Mouse (Mus musculus) limb, embryonic 12.5 days (tissue): ENCODE measurements around the gene 4930523C07Rik. TPM values are rescaled to one million over a fixed set of nuclear protein-coding genes. Genes with fewer than 3 reads are reported as not detected.

Source experiments
- ATAC-seq: fragments of 200-750 bp; cut with Nextera tagmentation; 2 replicates; pipeline ENCODE4 v1.8.0; 2017; ENCODE audit warnings: low read depth, moderate TSS enrichment; ENCODE audit not compliant: insufficient number of reproducible peaks, insufficient read depth, low FRiP score, low TSS enrichment
- H3K27ac ChIP-seq: fragments of 300-500 bp; sonication (generic); 2 replicates; pipeline ENCODE4 v1.5.1; 2016; ENCODE audit warnings: mild to moderate bottlenecking, moderate library complexity
- H3K27me3 ChIP-seq: fragments of 300-500 bp; sonication (generic); 2 replicates; pipeline ENCODE4 v1.6.1; 2016; ENCODE audit warnings: mild to moderate bottlenecking, moderate library complexity
- H3K36me3 ChIP-seq: fragments of 300-500 bp; sonication (generic); 2 replicates; pipeline ENCODE4 v1.6.1; 2016; ENCODE audit warnings: mild to moderate bottlenecking, moderate library complexity
- H3K4me1 ChIP-seq: fragments of 300-500 bp; sonication (generic); replicated peaks from 2 replicates; pipeline ENCODE4 v1.6.1; 2016
- H3K4me2 ChIP-seq: fragments of 300-500 bp; sonication (generic); 2 replicates; pipeline ENCODE4 v1.6.1; 2016; ENCODE audit warnings: mild to moderate bottlenecking, moderate library complexity
- H3K4me3 ChIP-seq: fragments of 300-500 bp; sonication (generic); replicated peaks from 2 replicates; pipeline ENCODE4 v1.5.1; 2016; ENCODE audit warnings: mild to moderate bottlenecking
- H3K9ac ChIP-seq: fragments of 300-500 bp; sonication (generic); replicated peaks from 2 replicates; pipeline ENCODE4 v1.6.1; 2016; ENCODE audit warnings: mild to moderate bottlenecking, moderate library complexity
- H3K9me3 ChIP-seq: fragments of 300-500 bp; sonication (generic); 2 replicates; pipeline ENCODE4 v1.6.1; 2016; ENCODE audit warnings: mild to moderate bottlenecking, moderate library complexity
- WGBS: fragments of 180-500 bp; shearing (Covaris S2); methylation state at CpG from one replicate; pipeline ENCODE4 v1.1.7; 2016; 5-methylcytosine and 5-hydroxymethylcytosine counted together
- polyA plus RNA-seq: library from polyadenylated mRNA; unstranded; fragments of >200 nt; fragmentation: Nextera tagmentation; extraction: Ambion mirVana; gene quantifications from 2 replicates; pipeline ENCODE4 v1.2.1, GENCODE M21; 2016

The 4930523C07Rik gene
- polyA plus RNA-seq, 1 experiment from 2014 or later, result 3.8 TPM

GRCm38 (mm10) chr1:160061725-160062366 lies 17.7 kb downstream of the 4930523C07Rik start:
- Histone ChIP-seq H3K4me3 (no peak overlapping the region), H3K36me3 (no peaks in the 10 kb centered on the region), H3K4me1 (no peaks in the 10 kb centered on the region), H3K4me2 (no peak overlapping the region), H3K9ac (no peak overlapping the region), H3K27me3 (no peaks in the 10 kb centered on the region), H3K9me3 (peaks cover 1% of the 10 kb centered on the region; the same call in 1 of the 2 replicates), H3K27ac (no peak overlapping the region)
- no peak for ATAC-seq
- WGBS, result 58% methylated on average over 3 of the region's 3 CpGs

- Histone ChIP-seq H3K27ac (no peak overlapping the region), H3K4me1 (no peaks in the 10 kb centered on the region), H3K4me2 (no peak overlapping the region), H3K36me3 (no peaks in the 10 kb centered on the region), H3K27me3 (no peaks in the 10 kb centered on the region), H3K4me3 (no peak overlapping the region), H3K9me3 (peaks cover 4% of the 10 kb centered on the region; the same call in 1 of the 2 replicates), H3K9ac (no peak overlapping the region)
- 76% methylated on average over 7 of the region's 7 CpGs for WGBS
- ATAC-seq, result no peak
These were observed 20.5 kb downstream of the 4930523C07Rik start for GRCm38 (mm10) chr1:160064547-160065144.

- Histone ChIP-seq H3K36me3 (no peaks in the 10 kb centered on the region), H3K4me1 (no peaks in the 10 kb centered on the region), H3K27me3 (0 out of 2 replicates have a peak, but pooled peaks cover 4% of the 10 kb centered on the region), H3K9ac (no peak overlapping the region), H3K9me3 (no peaks in the 10 kb centered on the region), H3K27ac (no peak overlapping the region), H3K4me3 (no peak overlapping the region), H3K4me2 (no peak overlapping the region)
- WGBS, result 70% methylated on average over 14 of the region's 14 CpGs
- ATAC-seq, result no peak
These were observed 34.9 kb downstream of the 4930523C07Rik start for GRCm38 (mm10) chr1:160078882-160079661.

GRCm38 (mm10) chr1:160080800-160081436 lies 36.7 kb downstream of the 4930523C07Rik start:
- Histone ChIP-seq H3K36me3 (no peaks in the 10 kb centered on the region), H3K27ac (no peak overlapping the region), H3K4me1 (no peaks in the 10 kb centered on the region), H3K27me3 (0 out of 2 replicates have a peak, but pooled peaks cover 4% of the 10 kb centered on the region), H3K9ac (no peak overlapping the region), H3K4me3 (no peak overlapping the region), H3K9me3 (no peaks in the 10 kb centered on the region), H3K4me2 (no peak overlapping the region)
- ATAC-seq, result peak; percentile 54; the same call in 1 of the 2 replicates
- WGBS, result 35% methylated on average over 2 of the region's 2 CpGs

- 63% methylated on average over 1 of the region's 1 CpGs for WGBS
- H3K36me3 ChIP-seq, result no peaks in the 10 kb centered on the region
- 0 out of 2 replicates have a peak, but pooled peaks cover 4% of the 10 kb centered on the region for H3K27me3 ChIP-seq
- no peak overlapping the region for H3K9ac ChIP-seq
- no peak overlapping the region for H3K4me2 ChIP-seq
- no peak overlapping the region for H3K27ac ChIP-seq
- H3K9me3 ChIP-seq, result no peaks in the 10 kb centered on the region
- H3K4me1 ChIP-seq, result no peaks in the 10 kb centered on the region
- ATAC-seq, result no peak
- H3K4me3 ChIP-seq, result no peak overlapping the region
These were observed 38.5 kb downstream of the 4930523C07Rik start for GRCm38 (mm10) chr1:160082647-160083046.

- H3K4me3 ChIP-seq, result no peak overlapping the region
- no peak overlapping the region for H3K4me2 ChIP-seq
- H3K9ac ChIP-seq, result no peak overlapping the region
- H3K9me3 ChIP-seq, result no peaks in the 10 kb centered on the region
- no peaks in the 10 kb centered on the region for H3K4me1 ChIP-seq
- 89% methylated on average over 1 of the region's 1 CpGs for WGBS
- ATAC-seq, result no peak
- H3K36me3 ChIP-seq, result no peaks in the 10 kb centered on the region
- no peak overlapping the region for H3K27ac ChIP-seq
- H3K27me3 ChIP-seq, result 0 out of 2 replicates have a peak, but pooled peaks cover 4% of the 10 kb centered on the region
These were observed 40.1 kb downstream of the 4930523C07Rik start for GRCm38 (mm10) chr1:160084239-160084638.

GRCm38 (mm10) chr1:160086651-160087050 lies 42.5 kb downstream of the 4930523C07Rik start:
- H3K9ac ChIP-seq, result no peak overlapping the region
- no peak overlapping the region for H3K4me3 ChIP-seq
- no peak overlapping the region for H3K4me2 ChIP-seq
- ATAC-seq, result no peak
- no peaks in the 10 kb centered on the region for H3K4me1 ChIP-seq
- no peaks in the 10 kb centered on the region for H3K36me3 ChIP-seq
- 66% methylated on average over 2 of the region's 2 CpGs for WGBS
- H3K9me3 ChIP-seq, result no peaks in the 10 kb centered on the region
- H3K27me3 ChIP-seq, result 0 out of 2 replicates have a peak, but pooled peaks cover 4% of the 10 kb centered on the region
- no peak overlapping the region for H3K27ac ChIP-seq

- Histone ChIP-seq H3K9ac (no peak overlapping the region), H3K9me3 (no peaks in the 10 kb centered on the region), H3K36me3 (no peaks in the 10 kb centered on the region), H3K4me3 (no peak overlapping the region), H3K27me3 (no peaks in the 10 kb centered on the region), H3K4me2 (no peak overlapping the region), H3K27ac (no peak overlapping the region), H3K4me1 (no peaks in the 10 kb centered on the region)
- ATAC-seq, result no peak
- WGBS, result 85% methylated on average over 5 of the region's 5 CpGs
These were observed 55.6 kb downstream of the 4930523C07Rik start for GRCm38 (mm10) chr1:160099659-160100302.

- Histone ChIP-seq H3K4me2 (no peak overlapping the region), H3K27me3 (no peaks in the 10 kb centered on the region), H3K9me3 (no peaks in the 10 kb centered on the region), H3K4me3 (no peak overlapping the region), H3K9ac (no peak overlapping the region), H3K36me3 (no peaks in the 10 kb centered on the region), H3K4me1 (no peaks in the 10 kb centered on the region), H3K27ac (no peak overlapping the region)
- WGBS, result 82% methylated on average over 5 of the region's 5 CpGs
- no peak for ATAC-seq
These were observed 56.8 kb downstream of the 4930523C07Rik start for GRCm38 (mm10) chr1:160100996-160101395.

- 74% methylated on average over 5 of the region's 5 CpGs for WGBS
- no peak overlapping the region for H3K4me3 ChIP-seq
- no peaks in the 10 kb centered on the region for H3K27me3 ChIP-seq
- H3K9ac ChIP-seq, result no peak overlapping the region
- H3K4me1 ChIP-seq, result no peaks in the 10 kb centered on the region
- H3K27ac ChIP-seq, result no peak overlapping the region
- H3K36me3 ChIP-seq, result no peaks in the 10 kb centered on the region
- no peak overlapping the region for H3K4me2 ChIP-seq
- ATAC-seq, result no peak
- H3K9me3 ChIP-seq, result no peaks in the 10 kb centered on the region
These were observed 61.2 kb downstream of the 4930523C07Rik start for GRCm38 (mm10) chr1:160105426-160105825.
